Mouse (Mus musculus): ENCODE data around the gene Nlrp4c. TPM values are rescaled to one million over a fixed set of nuclear protein-coding genes. Genes with fewer than 3 reads are reported as not detected.

Nlrp4c gene
- not detected in 4 replicates for total RNA-seq (2023; ENCODE audit: inconsistent age)

DNA sequence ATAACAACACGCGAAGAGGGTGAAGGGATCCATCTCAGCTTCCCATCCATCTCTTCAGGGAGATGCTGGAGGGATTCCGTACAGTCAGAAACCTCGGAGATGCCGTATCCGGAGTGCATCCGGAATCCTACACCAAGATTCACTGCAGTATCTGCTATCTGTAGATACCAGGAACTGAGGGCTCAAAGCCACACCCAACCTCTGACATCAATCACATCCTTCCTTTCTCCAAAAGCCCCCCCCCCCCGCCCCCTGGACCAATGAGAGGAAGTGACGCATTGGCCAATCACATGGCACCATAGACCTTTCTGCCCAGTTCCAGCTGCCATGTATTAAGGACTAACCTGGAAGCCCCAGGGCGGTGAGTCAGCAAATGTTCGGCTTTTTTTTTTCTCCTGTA, at the start of gene Nlrp4c:
Nlrp4c (plus strand) TSS at position 301 of the 400 bp plus-strand sequence.

DNA sequence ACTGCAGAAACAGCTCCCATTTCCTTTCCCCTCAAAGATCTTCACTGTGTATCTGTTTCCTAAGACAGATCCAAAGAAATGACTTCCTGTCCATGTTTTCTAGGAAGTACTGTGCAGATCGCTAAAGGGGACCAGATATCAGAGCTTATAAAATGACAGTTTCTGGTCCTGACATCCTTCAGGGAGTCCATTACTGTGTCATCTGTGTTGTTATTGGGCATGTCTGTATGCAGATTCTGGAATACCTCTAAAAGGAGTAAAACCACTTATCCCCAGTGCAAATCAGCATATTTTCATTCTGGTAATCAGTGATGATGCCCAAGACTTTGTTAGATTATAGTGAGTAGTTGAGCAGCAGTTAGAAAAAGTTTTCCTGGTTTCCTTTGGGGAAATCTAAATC, 34.1 kb upstream of the Nlrp4c start, which contains the start of gene Vmn1r65:
Vmn1r65 (minus strand) TSS at position 101 of the 400 bp plus-strand sequence.

Other genes starting within 250 kb of the Nlrp4c start
- not detected in 4 replicates for gene Vmn1r63, start 239.7 kb upstream of the Nlrp4c start, total RNA-seq (2023; ENCODE audit: inconsistent age)
- not detected in 4 replicates for gene Vmn1r64, start 160.6 kb upstream of the Nlrp4c start, total RNA-seq (2023; ENCODE audit: inconsistent age)
- gene Vmn1r65, start 34.2 kb upstream of the Nlrp4c start, total RNA-seq (2023; ENCODE audit: inconsistent age), result not detected in 4 replicates
- gene Zfp787, start 110.8 kb downstream of the Nlrp4c start, total RNA-seq (2023; ENCODE audit: inconsistent age), result 33.1 to 49.2 TPM (median 36.1 TPM) in 4 replicates
- gene Zfp444, start 127.1 kb downstream of the Nlrp4c start, total RNA-seq (2023; ENCODE audit: inconsistent age), result 21.1 to 27.3 TPM (median 25.1 TPM) in 4 replicates
- gene Galp, start 151.9 kb downstream of the Nlrp4c start, total RNA-seq (2023; ENCODE audit: inconsistent age), result not detected in 4 replicates
- not detected in 4 replicates for gene Zscan5b, start 177.1 kb downstream of the Nlrp4c start, total RNA-seq (2023; ENCODE audit: inconsistent age)
- not detected in 4 replicates for gene Epp13, start 207.5 kb downstream of the Nlrp4c start, total RNA-seq (2023; ENCODE audit: inconsistent age)
- gene Zfp667, start 241.4 kb downstream of the Nlrp4c start, total RNA-seq (2023; ENCODE audit: inconsistent age), result 7.2 to 8.5 TPM (median 7.8 TPM) in 4 replicates